Mouse (Mus musculus) spleen, postnatal 14 days (tissue): ENCODE results near the gene Vegfa.

Experiments
- DNase-seq, 2 experiments: peaks; one replicate each; pipeline ENCODE4 v3.0.0; 2021 to 2022; ENCODE audit warnings: low spot score in 2 of 2

Gene Vegfa

GRCm38 (mm10) chr17:46027066-46027917 is 4.9 kb downstream of the Vegfa start:
- DNase-seq, result peak in 1 of 2 experiments; percentile 18

GRCm38 (mm10) chr17:46025927-46026668 is 6.1 kb downstream of the Vegfa start:
- no peak for DNase-seq

- no peak for DNase-seq
Measured at GRCm38 (mm10) chr17:46025207-46025606, 7.0 kb downstream of the Vegfa start.

- no peak for DNase-seq
Measured at GRCm38 (mm10) chr17:46024192-46024591, 8.0 kb downstream of the Vegfa start.

- no peak for DNase-seq
Measured at GRCm38 (mm10) chr17:46023572-46023971, 8.6 kb downstream of the Vegfa start.

GRCm38 (mm10) chr17:46022934-46023333 is 9.2 kb downstream of the Vegfa start:
- no peak for DNase-seq

- DNase-seq, result no peak
Measured at GRCm38 (mm10) chr17:46022427-46022826, 9.7 kb downstream of the Vegfa start.

GRCm38 (mm10) chr17:46021760-46022159 is 10.4 kb downstream of the Vegfa start:
- DNase-seq, result no peak

- DNase-seq, result no peak
Measured at GRCm38 (mm10) chr17:46021173-46021572, 11.0 kb downstream of the Vegfa start.

GRCm38 (mm10) chr17:46020579-46020978 is 11.6 kb downstream of the Vegfa start:
- no peak for DNase-seq

GRCm38 (mm10) chr17:46018736-46019004 is 13.5 kb downstream of the Vegfa start:
- DNase-seq, result no peak

GRCm38 (mm10) chr17:46017946-46018735 is 14.0 kb downstream of the Vegfa start:
- DNase-seq, result no peak

- DNase-seq, result no peak
Measured at GRCm38 (mm10) chr17:46016617-46017016, 15.6 kb downstream of the Vegfa start.

GRCm38 (mm10) chr17:46015967-46016366 is 16.2 kb downstream of the Vegfa start:
- no peak for DNase-seq

GRCm38 (mm10) chr17:46014935-46015334 is 17.2 kb downstream of the Vegfa start:
- no peak for DNase-seq

GRCm38 (mm10) chr17:46013549-46013948 is 18.6 kb downstream of the Vegfa start:
- DNase-seq, result no peak

GRCm38 (mm10) chr17:46012211-46012610 is 20.0 kb downstream of the Vegfa start:
- DNase-seq, result no peak

- DNase-seq, result no peak
Measured at GRCm38 (mm10) chr17:46010462-46010861, 21.7 kb downstream of the Vegfa start.

- no peak for DNase-seq
Measured at GRCm38 (mm10) chr17:46009182-46009581, 23.0 kb downstream of the Vegfa start.

- DNase-seq, result no peak
Measured at GRCm38 (mm10) chr17:46005458-46005857, 26.7 kb downstream of the Vegfa start.

- no peak for DNase-seq
Measured at GRCm38 (mm10) chr17:46004482-46004881, 27.7 kb downstream of the Vegfa start.

GRCm38 (mm10) chr17:46003717-46004481 is 28.3 kb downstream of the Vegfa start:
- no peak for DNase-seq
